Mouse (Mus musculus) kidney, postnatal 0 days (tissue): ENCODE data around the gene Tma7. TPM values are rescaled to one million over a fixed set of nuclear protein-coding genes. Genes with fewer than 3 reads are reported as not detected.
A peak's percentile ranks its signal among the peaks of the same experiment; 100 is the strongest.

Experiments
- ATAC-seq: fragments of 200-750 bp; cut with Nextera tagmentation; replicated peaks from 2 replicates; pipeline ENCODE4 v1.8.0; 2017; ENCODE audit warnings: low read depth, moderate number of reproducible peaks, moderate TSS enrichment, moderate library complexity; ENCODE audit not compliant: low FRiP score
- DNase-seq: peaks from one replicate; pipeline ENCODE4 v3.0.0-alpha.2; 2016; ENCODE audit warnings: low spot score
- H3K27ac ChIP-seq: fragments of 300-500 bp; sonication (generic); 2 replicates; pipeline ENCODE4 v1.5.1; 2014; ENCODE audit warnings: mild to moderate bottlenecking
- H3K27me3 ChIP-seq: fragments of 300-500 bp; sonication (generic); 2 replicates; pipeline ENCODE4 v1.6.1; 2014; ENCODE audit warnings: low read length, mixed read lengths; ENCODE audit not compliant: insufficient read depth
- H3K36me3 ChIP-seq: fragments of 300-500 bp; sonication (generic); 2 replicates; pipeline ENCODE4 v1.6.1; 2014; ENCODE audit warnings: low read length, mixed read lengths; ENCODE audit not compliant: insufficient read depth
- H3K4me1 ChIP-seq: fragments of 300-500 bp; sonication (generic); replicated peaks from 2 replicates; pipeline ENCODE4 v1.6.1; 2014; ENCODE audit warnings: antibody characterized with exemption, low read length, mixed read lengths; ENCODE audit not compliant: insufficient read depth
- H3K4me2 ChIP-seq: fragments of 300-500 bp; sonication (generic); 2 replicates; pipeline ENCODE4 v1.6.1; 2014; ENCODE audit warnings: mild to moderate bottlenecking, low read length, moderate library complexity, mixed read lengths
- H3K4me3 ChIP-seq: fragments of 300-500 bp; sonication (generic); replicated peaks from 2 replicates; pipeline ENCODE4 v1.5.1; 2014; ENCODE audit warnings: low read depth, low read length
- H3K9ac ChIP-seq: fragments of 300-500 bp; sonication (generic); 2 replicates; pipeline ENCODE4 v1.6.1; 2014; ENCODE audit warnings: low read depth, low read length
- H3K9me3 ChIP-seq: fragments of 300-500 bp; sonication (generic); replicated peaks from 2 replicates; pipeline ENCODE4 v1.6.1; 2016; ENCODE audit warnings: low read length, inconsistent platforms, mixed read lengths
- CTCF ChIP-seq: IDR thresholded peaks from 2 replicates; pipeline ENCODE4 v1.5.1; 2016; ENCODE audit warnings: antibody characterized with exemption, low read depth, mild to moderate bottlenecking, moderate library complexity
- WGBS: fragments of 180-500 bp; shearing (Covaris S2); extraction: QIAGEN DNeasy Blood & Tissue Kit; methylation state at CpG from one replicate; pipeline ENCODE4 v1.1.7; 2014; 5-methylcytosine and 5-hydroxymethylcytosine counted together
- polyA plus RNA-seq: library from polyadenylated mRNA; unstranded; fragments of >200 nt; fragmentation: Nextera tagmentation; extraction: Ambion mirVana; gene quantifications from 2 replicates; pipeline ENCODE4 v1.2.1, GENCODE M21; 2015

Gene Tma7
- polyA plus RNA-seq, 1 experiment from 2014 or later: 680 TPM

DNA sequence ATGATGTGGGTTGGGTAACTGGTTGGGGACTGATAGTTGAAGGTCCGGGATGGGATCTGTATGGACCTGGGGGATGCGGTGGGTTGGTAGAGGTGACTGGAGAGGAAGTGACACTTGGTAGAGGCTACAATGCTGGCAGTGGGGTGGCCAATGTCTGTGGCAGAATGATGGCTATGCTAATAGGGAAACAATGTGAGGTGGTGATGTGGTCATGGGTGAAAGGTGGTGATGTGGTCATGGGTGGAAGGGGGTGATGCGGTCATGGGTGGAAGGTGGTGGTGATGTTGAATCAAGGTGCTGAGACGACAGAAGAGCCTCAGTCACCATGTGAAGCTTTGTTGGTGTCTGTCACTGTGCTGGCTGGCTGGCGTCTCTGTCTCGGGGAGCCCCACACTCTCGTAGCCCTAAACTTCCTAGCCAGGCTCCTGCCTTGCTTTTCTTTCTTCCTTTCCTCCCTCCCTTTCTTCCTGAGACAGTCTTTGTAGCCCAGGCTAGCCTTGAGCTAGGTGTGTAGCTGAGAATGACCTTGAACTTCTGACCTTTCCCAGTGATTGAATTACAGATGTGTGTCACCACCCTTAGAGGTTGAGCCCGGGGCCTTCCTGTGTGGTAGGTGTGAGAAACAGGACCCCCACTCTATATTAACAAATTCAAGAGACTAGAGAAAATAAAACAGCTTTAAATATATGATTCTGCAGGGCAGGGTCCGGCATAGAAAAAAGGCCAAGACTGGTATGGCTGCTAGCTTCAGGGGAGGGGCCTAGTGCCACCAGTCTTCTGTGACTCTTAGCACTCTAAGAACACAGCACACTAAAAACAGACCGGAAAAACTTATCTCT is 30.5 kb downstream of the Tma7 start:
- Histone ChIP-seq H3K4me1 (0 out of 2 replicates have a peak, but pooled peaks cover 10% of the 10 kb centered on the region), H3K9me3 (no peaks in the 10 kb centered on the region), H3K4me3 (no peak overlapping the region), H3K27ac (no peak overlapping the region), H3K36me3 (peaks cover 10% of the 10 kb centered on the region), H3K9ac (no peak overlapping the region), H3K4me2 (no peak overlapping the region), H3K27me3 (no peaks in the 10 kb centered on the region)
- 88% methylated on average over 10 of the region's 10 CpGs for WGBS
- ATAC-seq (no peak), DNase-seq (no peak)
- TF ChIP-seq CTCF: no peak

DNA sequence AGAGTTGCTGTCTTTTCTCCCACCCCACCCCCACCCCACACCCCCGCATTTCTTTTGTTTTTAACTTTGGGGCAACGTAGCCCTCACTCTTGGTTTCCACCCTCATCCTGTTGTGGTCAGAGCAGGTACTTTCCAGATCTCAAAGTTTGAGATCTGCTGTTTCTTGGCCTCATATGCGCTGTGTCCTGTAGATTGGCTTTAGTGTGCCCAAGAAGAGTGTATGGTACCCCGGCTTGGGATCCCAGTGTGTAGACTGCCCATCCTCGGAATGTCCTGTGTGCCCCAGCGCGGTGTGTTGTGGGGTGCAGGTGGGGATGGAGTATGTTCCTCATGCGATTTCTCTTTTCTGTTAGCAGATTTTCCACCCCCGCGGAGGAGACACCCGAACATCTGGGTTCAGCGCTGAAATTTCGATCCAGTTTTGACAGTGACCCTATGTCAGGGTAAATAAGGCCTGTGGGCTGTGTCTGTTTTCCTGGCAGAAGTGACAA is 31.3 kb downstream of the Tma7 start:
- H3K4me1 ChIP-seq: 0 out of 2 replicates have a peak, but pooled peaks cover 10% of the 10 kb centered on the region
- TF ChIP-seq CTCF: no peak
- no peak overlapping the region for H3K9ac ChIP-seq
- no peaks in the 10 kb centered on the region for H3K9me3 ChIP-seq
- DNase-seq (no peak), ATAC-seq (no peak)
- 89% methylated on average over 13 of the region's 13 CpGs for WGBS
- peaks cover 3% of the 10 kb centered on the region; the same call in 1 of the 2 replicates for H3K36me3 ChIP-seq
- H3K4me3 ChIP-seq: no peak overlapping the region
- H3K27ac ChIP-seq: no peak overlapping the region
- H3K4me2 ChIP-seq: no peak overlapping the region
- H3K27me3 ChIP-seq: no peaks in the 10 kb centered on the region

DNA sequence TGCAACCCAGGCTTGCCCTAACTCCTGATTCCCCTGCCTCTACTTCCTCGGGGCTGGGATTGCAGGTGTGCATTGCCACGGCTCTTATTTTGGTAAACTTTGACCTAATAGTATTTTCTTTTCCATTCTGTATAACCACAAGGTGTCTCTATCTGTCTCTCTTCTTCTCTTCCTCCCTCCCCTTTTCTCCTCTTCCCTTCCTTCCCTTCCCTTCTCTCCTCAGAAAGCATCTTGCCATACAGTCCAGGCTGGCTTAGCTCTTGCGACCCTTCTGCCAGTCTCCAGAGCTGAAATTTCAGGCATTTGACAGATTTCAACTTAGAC is 31.8 kb downstream of the Tma7 start:
- Histone ChIP-seq H3K27ac (no peak overlapping the region), H3K4me2 (no peak overlapping the region), H3K27me3 (no peaks in the 10 kb centered on the region), H3K9me3 (no peaks in the 10 kb centered on the region), H3K4me3 (no peak overlapping the region), H3K36me3 (peaks cover 3% of the 10 kb centered on the region; the same call in 1 of the 2 replicates), H3K9ac (no peak overlapping the region), H3K4me1 (0 out of 2 replicates have a peak, but pooled peaks cover 10% of the 10 kb centered on the region)
- DNase-seq (no peak), ATAC-seq (no peak)
- no peak for TF ChIP-seq CTCF
- WGBS: 52% methylated on average over 3 of the region's 3 CpGs

- H3K4me2 ChIP-seq: no peak overlapping the region
- H3K4me1 ChIP-seq: 0 out of 2 replicates have a peak, but pooled peaks cover 7% of the 10 kb centered on the region
- H3K9ac ChIP-seq: no peak overlapping the region
- no peak for DNase-seq
- H3K27me3 ChIP-seq: no peaks in the 10 kb centered on the region
- 81% methylated on average over 9 of the region's 9 CpGs for WGBS
- no peaks in the 10 kb centered on the region for H3K9me3 ChIP-seq
- no peak for TF ChIP-seq CTCF
- H3K4me3 ChIP-seq: no peak overlapping the region
- H3K27ac ChIP-seq: no peak overlapping the region
- no peak for ATAC-seq
- peaks cover 3% of the 10 kb centered on the region; the same call in 1 of the 2 replicates for H3K36me3 ChIP-seq
Observed at GRCm38 (mm10) chr9:109049996-109050673, 32.3 kb downstream of the Tma7 start.

GRCm38 (mm10) chr9:109049316-109049715 is 33.1 kb downstream of the Tma7 start:
- WGBS: 78% methylated on average over 7 of the region's 7 CpGs
- no peak for TF ChIP-seq CTCF
- H3K27me3 ChIP-seq: no peaks in the 10 kb centered on the region

GRCm38 (mm10) chr9:109046306-109046705 is 36.1 kb downstream of the Tma7 start:
- peak; percentile 84 for TF ChIP-seq CTCF
- H3K9ac ChIP-seq: no peak overlapping the region
- DNase-seq: peak; percentile 67
- WGBS: 44% methylated on average over 5 of the region's 5 CpGs
- no peak overlapping the region for H3K4me2 ChIP-seq
- H3K27ac ChIP-seq: no peak overlapping the region
- H3K9me3 ChIP-seq: no peaks in the 10 kb centered on the region
- H3K27me3 ChIP-seq: no peaks in the 10 kb centered on the region
- H3K4me1 ChIP-seq: no peaks in the 10 kb centered on the region
- peak; percentile 36; the same call in 1 of the 2 replicates for ATAC-seq
- H3K4me3 ChIP-seq: no peak overlapping the region
- H3K36me3 ChIP-seq: peaks cover 7% of the 10 kb centered on the region

More at GRCm38 (mm10) chr9:109049316-109049715, 33.1 kb downstream of the Tma7 start:
- H3K36me3 ChIP-seq: peaks cover 6% of the 10 kb centered on the region
- no peak overlapping the region for H3K9ac ChIP-seq
- ATAC-seq (no peak), DNase-seq (no peak)
- 0 out of 2 replicates have a peak, but pooled peaks cover 2% of the 10 kb centered on the region for H3K4me1 ChIP-seq
- H3K9me3 ChIP-seq: no peaks in the 10 kb centered on the region
- no peak overlapping the region for H3K4me2 ChIP-seq
- H3K4me3 ChIP-seq: no peak overlapping the region
- no peak overlapping the region for H3K27ac ChIP-seq
